Comparison of ENCODE assay signal across 8 mouse cellular contexts in genomic region chr9:29409216-29409907, GRCm38 (mm10).
A peak's percentile ranks its signal among the peaks of the same experiment; 100 is the strongest.
DNase-seq lines count a peak whose midpoint lies in the region; ATAC-seq and TF ChIP-seq lines count a peak whose summit lies in the region.
"Had no signal": no experiment of that assay in that cellular context is flagged by ENCODE, and none has a peak within 500 bp of the region (broad histone marks: within the 10 kb centered on the region; RNA-seq: fewer than 3 reads in every experiment).

No protein-coding gene starts in this region.

- no peak overlapping the region for H3K9ac ChIP-seq in liver, embryonic 11.5 days (ENCODE audit: low read depth, low read length)
- no peak overlapping the region for H3K9ac ChIP-seq in lung, postnatal 0 days (replicated peaks; ENCODE audit: low read depth)
- H3K9ac ChIP-seq: liver, embryonic 13.5 days had no signal

- H3K27ac ChIP-seq in liver, embryonic 11.5 days (ENCODE audit: low read depth, low read length): no peak overlapping the region
- no peak overlapping the region for H3K27ac ChIP-seq in lung, postnatal 0 days (ENCODE audit: low read length)
- H3K27ac ChIP-seq: liver, embryonic 13.5 days had no signal

- H3K36me3 ChIP-seq in liver, embryonic 11.5 days (ENCODE audit: control insufficient read depth, insufficient read depth, low read length): no peaks in the 10 kb centered on the region
- no peaks in the 10 kb centered on the region for H3K36me3 ChIP-seq in lung, postnatal 0 days (ENCODE audit: insufficient read depth, low read length)
- no peaks in the 10 kb centered on the region for H3K36me3 ChIP-seq in splenic B cell, adult 2 months (ENCODE audit: control insufficient read depth, insufficient read depth, low read length, poor library complexity, severe bottlenecking)
- H3K36me3 ChIP-seq: liver, embryonic 13.5 days had no signal

- H3K4me1 ChIP-seq in liver, embryonic 11.5 days (replicated peaks; ENCODE audit: control insufficient read depth, insufficient read depth, low read length): no peaks in the 10 kb centered on the region
- H3K4me1 ChIP-seq in lung, postnatal 0 days (ENCODE audit: insufficient read depth, low read depth, low read length): 0 out of 2 replicates have a peak, but pooled peaks cover 2% of the 10 kb centered on the region
- H3K4me1 ChIP-seq: liver, embryonic 13.5 days had no signal

- TF ChIP-seq EP300 in lung, postnatal 0 days (IDR thresholded peaks at IDR 0.05): no peak

- no peak for ATAC-seq in liver, embryonic 11.5 days (replicated peaks; ENCODE audit: low FRiP score)
- no peak for ATAC-seq in lung, postnatal 0 days

- TF ChIP-seq CTCF in lung, postnatal 0 days (IDR thresholded peaks at IDR 0.05): peak; percentile 87

- peaks cover 33% of the 10 kb centered on the region for H3K27me3 ChIP-seq in liver, embryonic 11.5 days (replicated peaks; ENCODE audit: control insufficient read depth, insufficient read depth, low read length)
- H3K27me3 ChIP-seq in lung, postnatal 0 days (replicated peaks; ENCODE audit: insufficient read depth, low read length): peaks cover 14% of the 10 kb centered on the region
- H3K27me3 ChIP-seq in splenic B cell, adult 2 months (ENCODE audit: control insufficient read depth, insufficient read depth, low read length, poor library complexity, severe bottlenecking): no peaks in the 10 kb centered on the region

- H3K9me3 ChIP-seq in liver, embryonic 11.5 days (ENCODE audit: control insufficient read depth, low read length): no peaks in the 10 kb centered on the region
- no peaks in the 10 kb centered on the region for H3K9me3 ChIP-seq in lung, postnatal 0 days (ENCODE audit: low read length)
- H3K9me3 ChIP-seq: liver, embryonic 13.5 days had no signal

- no peak overlapping the region for H3K4me3 ChIP-seq in liver, embryonic 11.5 days (ENCODE audit: low read depth, low read length)
- H3K4me3 ChIP-seq in lung, postnatal 0 days (ENCODE audit: low read depth, low read length): no peak overlapping the region
- H3K4me3 ChIP-seq: liver, embryonic 13.5 days had no signal

- DNase-seq in liver (peak; percentile 24), adipocyte (ENCODE audit: low spot score) (peak; percentile 2)
- no peak for DNase-seq in liver, embryonic 11.5 days (ENCODE audit: low spot score)
- peak; percentile 82 to 89 for DNase-seq in cerebellum, postnatal 10 days
- DNase-seq in heart, postnatal 4 days: peak; percentile 72
- DNase-seq in lung, postnatal 0 days (ENCODE audit: low spot score): peak; percentile 22
- peak; percentile 2 for DNase-seq in splenic B cell, adult 2 months (ENCODE audit: low read depth, low spot score)
- DNase-seq: liver, embryonic 13.5 days had no signal

- 44% methylated on average over 8 of the region's 8 CpGs for WGBS in liver, embryonic 11.5 days
- WGBS in lung, postnatal 0 days: 49% methylated on average over 8 of the region's 8 CpGs

- H3K4me2 ChIP-seq in liver, embryonic 11.5 days: no peak overlapping the region
- no peak overlapping the region for H3K4me2 ChIP-seq in lung, postnatal 0 days (replicated peaks; ENCODE audit: low read depth, low read length)
- H3K4me2 ChIP-seq: liver, embryonic 13.5 days had no signal
